19 mouse cellular contexts compared by ENCODE assay signal in genomic region chr8:95606509-95606908, GRCm38 (mm10). TPM values are rescaled to one million over a fixed set of nuclear protein-coding genes. Genes with fewer than 3 reads are reported as not detected.
A peak's percentile ranks its signal among the peaks of the same experiment; 100 is the strongest.
DNase-seq lines count a peak whose midpoint lies in the region; ATAC-seq and TF ChIP-seq lines count a peak whose summit lies in the region.
"Not testable (repeated sequence)": the region's sequence is repeated elsewhere in the genome, so short reads cannot be mapped to it uniquely, and the experiment has no call there.
"Had no signal": no experiment of that assay in that cellular context is flagged by ENCODE, and none has a peak within 500 bp of the region (broad histone marks: within the 10 kb centered on the region; RNA-seq: fewer than 3 reads in every experiment).

No protein-coding gene starts in this region.

- not testable (repeated sequence) for TF ChIP-seq POLR2A in brain, embryonic 14.5 days (IDR thresholded peaks at IDR 0.05; ENCODE audit: borderline replicate concordance, extremely low read depth, insufficient read depth, insufficient read length, poor library complexity, severe bottlenecking)

- 27% methylated on average over 4 of the region's 5 CpGs for WGBS in heart, embryonic 11.5 days (ENCODE audit: insufficient replicate concordance)
- WGBS in heart, embryonic 16.5 days = 23% methylated on average over 4 of the region's 5 CpGs
- 19% methylated on average over 4 of the region's 5 CpGs for WGBS in kidney, postnatal 0 days
- 22% methylated on average over 4 of the region's 5 CpGs for WGBS in lung, postnatal 0 days

- H3K27me3 ChIP-seq in E14TG2a.4 (ENCODE audit: insufficient read depth, low read length) = peaks cover 14% of the 10 kb centered on the region
- not testable (repeated sequence) for H3K27me3 ChIP-seq in heart, embryonic 11.5 days (ENCODE audit: control insufficient read depth, insufficient read depth, low read length); heart, embryonic 16.5 days (ENCODE audit: control insufficient read depth, insufficient read depth, low read length); kidney, postnatal 0 days (ENCODE audit: insufficient read depth, low read length); lung, postnatal 0 days (replicated peaks; ENCODE audit: insufficient read depth, low read length)

- H3K4me3 ChIP-seq in E14TG2a.4 (replicated peaks; ENCODE audit: low read length); heart, embryonic 11.5 days (ENCODE audit: low read depth, low read length); heart, embryonic 16.5 days (ENCODE audit: low read length); kidney, postnatal 0 days (replicated peaks; ENCODE audit: low read depth, low read length); lung, postnatal 0 days (ENCODE audit: low read depth, low read length): not testable (repeated sequence)

- DNase-seq in brain, embryonic 14.5 days (ENCODE audit: low read depth) = not testable (repeated sequence)
- DNase-seq in kidney, postnatal 0 days (ENCODE audit: low spot score) = peak; percentile 29
- DNase-seq in lung, postnatal 0 days (ENCODE audit: low spot score) = peak; percentile 8
- DNase-seq in retina, embryonic 14.5 days (ENCODE audit: low spot score) = peak; percentile 57

- TF ChIP-seq CTCF in E14TG2a.4 (conservative IDR thresholded peaks at IDR 0.05; ENCODE audit: low read length) = peak; percentile 15; the same call in 1 of the 2 replicates
- TF ChIP-seq CTCF in brain, embryonic 14.5 days (IDR thresholded peaks at IDR 0.05; ENCODE audit: borderline replicate concordance, extremely low read depth, insufficient read depth, insufficient read length) = 0 out of 2 replicates have a peak, but pooled peaks have one; percentile 21
- peak; percentile 61 for TF ChIP-seq CTCF in kidney, postnatal 0 days (IDR thresholded peaks at IDR 0.05; ENCODE audit: low read depth)
- peak; percentile 22; the same call in 1 of the 2 replicates for TF ChIP-seq CTCF in lung, postnatal 0 days (IDR thresholded peaks at IDR 0.05)

- H3K9me3 ChIP-seq in E14TG2a.4 (ENCODE audit: low read length); heart, embryonic 11.5 days (replicated peaks; ENCODE audit: control insufficient read depth, low read length); heart, embryonic 16.5 days (replicated peaks; ENCODE audit: control insufficient read depth, low read length); kidney, postnatal 0 days (replicated peaks; ENCODE audit: low read length); lung, postnatal 0 days (ENCODE audit: low read length): not testable (repeated sequence)

- peaks cover 44% of the 10 kb centered on the region for H3K4me1 ChIP-seq in E14TG2a.4 (replicated peaks; ENCODE audit: low read depth, low read length)
- H3K4me1 ChIP-seq in heart, embryonic 11.5 days (ENCODE audit: control insufficient read depth, insufficient read depth, low read length); heart, embryonic 16.5 days (ENCODE audit: control insufficient read depth, insufficient read depth, low read length); kidney, postnatal 0 days (replicated peaks; ENCODE audit: insufficient read depth, low read length); lung, postnatal 0 days (ENCODE audit: insufficient read depth, low read depth, low read length): not testable (repeated sequence)

- H3K36me3 ChIP-seq in E14TG2a.4 (ENCODE audit: insufficient read depth, low read length); heart, embryonic 11.5 days (ENCODE audit: control insufficient read depth, insufficient read depth, low read length); heart, embryonic 16.5 days (ENCODE audit: control insufficient read depth, insufficient read depth); kidney, postnatal 0 days (ENCODE audit: insufficient read depth, low read length); lung, postnatal 0 days (ENCODE audit: insufficient read depth, low read length): not testable (repeated sequence)

- TF ChIP-seq EP300 in lung, postnatal 0 days (IDR thresholded peaks at IDR 0.05) = not testable (repeated sequence)

- ATAC-seq in heart, embryonic 11.5 days (replicated peaks; ENCODE audit: insufficient number of reproducible peaks, low FRiP score, low TSS enrichment); heart, embryonic 16.5 days (replicated peaks; ENCODE audit: extremely low read depth, insufficient read depth, low FRiP score); kidney, postnatal 0 days (replicated peaks; ENCODE audit: low FRiP score, low read depth); lung, postnatal 0 days: not testable (repeated sequence)

- not testable (repeated sequence) for H3K4me2 ChIP-seq in heart, embryonic 11.5 days; kidney, postnatal 0 days (ENCODE audit: low read length); lung, postnatal 0 days (replicated peaks; ENCODE audit: low read depth, low read length)
- peak overlapping the region; percentile 27 for H3K4me2 ChIP-seq in heart, embryonic 16.5 days (ENCODE audit: low read depth, low read length)

- H3K27ac ChIP-seq in heart, embryonic 11.5 days (ENCODE audit: low read depth, low read length) = 0 out of 2 replicates have a peak overlapping the region, but pooled peaks have one; percentile 58
- H3K27ac ChIP-seq in heart, embryonic 16.5 days (ENCODE audit: low read length) = peak overlapping the region; percentile 68; the same call in 1 of the 2 replicates
- not testable (repeated sequence) for H3K27ac ChIP-seq in kidney, postnatal 0 days; lung, postnatal 0 days (ENCODE audit: low read length)

- H3K9ac ChIP-seq in heart, embryonic 11.5 days (ENCODE audit: low read depth, low read length); heart, embryonic 16.5 days (ENCODE audit: low read length); kidney, postnatal 0 days (ENCODE audit: low read depth, low read length); lung, postnatal 0 days (replicated peaks; ENCODE audit: low read depth): not testable (repeated sequence)

RNA-seq across cellular contexts. Expression of gene Gins3, which starts 26.7 kb away (rescaled TPM):
- polyA plus RNA-seq in brain, embryonic 14.5 days (2012; rRNA removed) = 4.6 and 6.2 TPM in 2 replicates
- polyA plus RNA-seq in heart, embryonic 11.5 days (2014; fragmentation: Nextera tagmentation; extraction: Ambion mirVana) = 19.5 and 20.1 TPM in 2 replicates
- polyA plus RNA-seq in heart, embryonic 16.5 days (2015; fragmentation: Nextera tagmentation; extraction: Ambion mirVana) = 13.4 and 13.8 TPM in 2 replicates
- 9.9 and 11.5 TPM in 2 replicates for polyA plus RNA-seq in kidney, postnatal 0 days (2015; fragmentation: Nextera tagmentation; extraction: Ambion mirVana)
- polyA plus RNA-seq in lung, postnatal 0 days (2015; fragmentation: Nextera tagmentation; extraction: Ambion mirVana) = 4.2 and 5.2 TPM in 2 replicates

RNA-seq across cellular contexts. Expression of gene Prss54, which starts 30.4 kb away (rescaled TPM):
- polyA plus RNA-seq in brain, embryonic 14.5 days (2012; rRNA removed) = not detected in 2 replicates
- polyA plus RNA-seq in heart, embryonic 11.5 days (2014; fragmentation: Nextera tagmentation; extraction: Ambion mirVana) = not detected in 2 replicates
- polyA plus RNA-seq in heart, embryonic 16.5 days (2015; fragmentation: Nextera tagmentation; extraction: Ambion mirVana) = not detected in 2 replicates
- polyA plus RNA-seq in kidney, postnatal 0 days (2015; fragmentation: Nextera tagmentation; extraction: Ambion mirVana) = not detected in 2 replicates
- not detected in 2 replicates for polyA plus RNA-seq in lung, postnatal 0 days (2015; fragmentation: Nextera tagmentation; extraction: Ambion mirVana)
- polyA plus RNA-seq: embryonic facial prominence, embryonic 11.5 days; forebrain, embryonic 13.5 days; hindbrain, embryonic 10.5 days; hindbrain, embryonic 15.5 days; intestine, embryonic 14.5 days; large intestine, adult 2 months; limb, embryonic 11.5 days; liver, embryonic 16.5 days; lung, embryonic 15.5 days; midbrain, embryonic 11.5 days; neural tube, embryonic 14.5 days; stomach, embryonic 16.5 days had no signal
